8 mouse cellular contexts compared by ENCODE assay signal in genomic region chr2:28582647-28583353, GRCm38 (mm10). TPM values are rescaled to one million over a fixed set of nuclear protein-coding genes. Genes with fewer than 3 reads are reported as not detected.
DNase-seq lines count a peak whose midpoint lies in the region; ATAC-seq and TF ChIP-seq lines count a peak whose summit lies in the region.

No protein-coding gene starts in this region.

- POLR2A ChIA-PET in Patski (lab: Charles Lee) = interaction anchor here (0.6 to 0.9 kb wide), 2 partner anchors 68 to 1795 kb away, joined by 3 read pairs; no protein-coding TSS in a partner anchor

- peak overlapping the region; percentile 70 for H3K4me2 ChIP-seq in hindbrain, embryonic 13.5 days

- H3K4me3 ChIP-seq in hindbrain, embryonic 13.5 days = peak overlapping the region; percentile 66

- no peak for TF ChIP-seq CTCF in Patski (IDR thresholded peaks at IDR 0.05)

- in situ Hi-C loops in Patski (cut with MboI; ENCODE audit: low pct_unique_long_range_greater_than_20kb) = no loop called here

- peak overlapping the region; percentile 77 for H3K9ac ChIP-seq in hindbrain, embryonic 13.5 days

- H3K27ac ChIP-seq in hindbrain, embryonic 13.5 days = peak overlapping the region; percentile 95

- peaks cover 29% of the 10 kb centered on the region for H3K4me1 ChIP-seq in hindbrain, embryonic 13.5 days (replicated peaks)

- CTCF ChIA-PET in Patski (lab: Charles Lee) = interaction anchor here (1.2 to 3.3 kb wide), 5 partner anchors 40 to 70 kb away, joined by 3 to 13 read pairs (median 3); partner anchors contain the start of genes Gfi1b and Ralgds

- H3K36me3 ChIP-seq in hindbrain, embryonic 13.5 days = peaks cover 28% of the 10 kb centered on the region

- ATAC-seq in Patski = peak; percentile 82
- peak; percentile 95 for ATAC-seq in hindbrain, embryonic 13.5 days (ENCODE audit: low FRiP score)

- no peaks in the 10 kb centered on the region for H3K27me3 ChIP-seq in Patski
- no peaks in the 10 kb centered on the region for H3K27me3 ChIP-seq in hindbrain, embryonic 13.5 days

- peak; percentile 71 for DNase-seq in Patski (ENCODE audit: low read depth, low spot score)
- peak; percentile 93 to 94 for DNase-seq in cerebellum, postnatal 14 days
- DNase-seq in frontal cortex, postnatal 14 days (ENCODE audit: low spot score in 2 of 2) = peak; percentile 86 to 89
- peak; percentile 90 to 92 for DNase-seq in layer of hippocampus, postnatal 25 days (ENCODE audit: extremely low spot score in 1 of 2, low spot score in 1 of 2)
- peak; percentile 89 for DNase-seq in lung, postnatal 25 days (ENCODE audit: low spot score)
- DNase-seq in retina, embryonic 14.5 days (ENCODE audit: low spot score) = peak; percentile 92
- DNase-seq in thymus, postnatal 4 days = peak; percentile 93

- WGBS in hindbrain, embryonic 13.5 days = under 1% methylated on average over 56 of the region's 56 CpGs

- no peaks in the 10 kb centered on the region for H3K9me3 ChIP-seq in hindbrain, embryonic 13.5 days

RNA-seq across cellular contexts. Expression of gene Gtf3c5, which starts 0.8 kb away (rescaled TPM):
- polyA plus RNA-seq in Patski (2021) = 30.5 TPM
- polyA plus RNA-seq in hindbrain, embryonic 13.5 days (2015; fragmentation: Nextera tagmentation; extraction: Ambion mirVana) = 40.8 and 46.8 TPM in 2 replicates
- total RNA-seq in layer of hippocampus, postnatal 25 days (2021) = 10 to 100 TPM; 18.9 to 19.5 TPM

RNA-seq across cellular contexts. Expression of gene Cel, which starts 19.6 kb away (rescaled TPM):
- polyA plus RNA-seq in Patski (2021) = not detected
- polyA plus RNA-seq in hindbrain, embryonic 13.5 days (2015; fragmentation: Nextera tagmentation; extraction: Ambion mirVana) = 0.08 and 0.13 TPM in 2 replicates
- total RNA-seq in layer of hippocampus, postnatal 25 days (2021) = not detected

RNA-seq across cellular contexts. Expression of gene Gfi1b, which starts 39.0 kb away (rescaled TPM):
- not detected for polyA plus RNA-seq in Patski (2021)
- 0.19 and 0.23 TPM in 2 replicates for polyA plus RNA-seq in hindbrain, embryonic 13.5 days (2015; fragmentation: Nextera tagmentation; extraction: Ambion mirVana)
- total RNA-seq in layer of hippocampus, postnatal 25 days (2021) = not detected

RNA-seq across cellular contexts. Expression of gene Tsc1, which starts 58.2 kb away (rescaled TPM):
- 16.8 TPM for polyA plus RNA-seq in Patski (2021)
- 33.7 and 33.9 TPM in 2 replicates for polyA plus RNA-seq in hindbrain, embryonic 13.5 days (2015; fragmentation: Nextera tagmentation; extraction: Ambion mirVana)
- 10 to 100 TPM; 36.1 to 44.0 TPM for total RNA-seq in layer of hippocampus, postnatal 25 days (2021)

Comparison
In these comparisons a context has a peak if more than half of its experiments do, and no peak if none do; other contexts are left out.
1. Peak in every context shown above with its lines: DNase-seq, ATAC-seq, H3K4me3 ChIP-seq and H3K27ac ChIP-seq.